Mouse (Mus musculus): ENCODE results near the gene Cmtm8. TPM values are rescaled to one million over a fixed set of nuclear protein-coding genes. Genes with fewer than 3 reads are reported as not detected.

Cmtm8 gene
- 21.7 and 32.1 TPM in 2 replicates for polyA plus RNA-seq (2016; fragmentation: Nextera tagmentation; extraction: Ambion mirVana)

- Histone ChIP-seq H3K27ac (replicated peaks) (peak within 1 kb of the TSS; percentile 84), H3K36me3 (no peaks in the 10 kb centered on the region), H3K27me3 (ENCODE audit: low read depth, poor library complexity, severe bottlenecking) (peaks cover 46% of the 10 kb centered on the region), H3K4me1 (peaks cover 25% of the 10 kb centered on the region), H3K4me3 (peak within 1 kb of the TSS; percentile 76), H3K9me3 (replicated peaks) (no peaks in the 10 kb centered on the region)
- WGBS, result under 1% methylated on average over 34 of the region's 43 CpGs
- DNase-seq (ENCODE audit: low spot score), result peak; percentile 76
Observed at GRCm38 (mm10) chr9:114844017-114844662, at the start of gene Cmtm8. Gene Cmtm8, minus strand, starts transcription at chr9:114844156.

- Histone ChIP-seq H3K4me1 (0 out of 2 replicates have a peak, but pooled peaks cover 2% of the 10 kb centered on the region), H3K27me3 (ENCODE audit: low read depth, poor library complexity, severe bottlenecking) (no peaks in the 10 kb centered on the region), H3K27ac (replicated peaks) (no peak overlapping the region), H3K4me3 (no peak overlapping the region), H3K9me3 (replicated peaks) (peaks cover 3% of the 10 kb centered on the region; the same call in 1 of the 2 replicates), H3K36me3 (no peaks in the 10 kb centered on the region)
- WGBS, result 87% methylated on average over 11 of the region's 11 CpGs
- no peak for DNase-seq (ENCODE audit: low spot score)
Observed at GRCm38 (mm10) chr9:114892974-114893373, 49.0 kb upstream of the Cmtm8 start.

- Histone ChIP-seq H3K9me3 (replicated peaks) (peaks cover 3% of the 10 kb centered on the region; the same call in 1 of the 2 replicates), H3K36me3 (no peaks in the 10 kb centered on the region), H3K4me3 (no peak overlapping the region), H3K4me1 (peaks cover 11% of the 10 kb centered on the region; the same call in 1 of the 2 replicates), H3K27ac (replicated peaks) (no peak overlapping the region), H3K27me3 (ENCODE audit: low read depth, poor library complexity, severe bottlenecking) (no peaks in the 10 kb centered on the region)
- 66% methylated on average over 7 of the region's 7 CpGs for WGBS
- DNase-seq (ENCODE audit: low spot score), result no peak
Observed at GRCm38 (mm10) chr9:114890377-114890776, 46.4 kb upstream of the Cmtm8 start.

GRCm38 (mm10) chr9:114888856-114889407 is 45.0 kb upstream of the Cmtm8 start:
- H3K27me3 ChIP-seq (ENCODE audit: low read depth, poor library complexity, severe bottlenecking), result no peaks in the 10 kb centered on the region
- H3K4me3 ChIP-seq, result no peak overlapping the region
- H3K4me1 ChIP-seq, result peaks cover 11% of the 10 kb centered on the region; the same call in 1 of the 2 replicates
- no peak overlapping the region for H3K27ac ChIP-seq (replicated peaks)
- H3K36me3 ChIP-seq, result no peaks in the 10 kb centered on the region
- 84% methylated on average over 5 of the region's 5 CpGs for WGBS
- H3K9me3 ChIP-seq (replicated peaks), result no peaks in the 10 kb centered on the region; the same call in 1 of the 2 replicates
- DNase-seq (ENCODE audit: low spot score), result no peak

GRCm38 (mm10) chr9:114887699-114888098 is 43.7 kb upstream of the Cmtm8 start:
- DNase-seq (ENCODE audit: low spot score), result peak; percentile 27
- Histone ChIP-seq H3K9me3 (replicated peaks) (no peaks in the 10 kb centered on the region; the same call in 1 of the 2 replicates), H3K4me3 (no peak overlapping the region), H3K36me3 (no peaks in the 10 kb centered on the region), H3K27ac (replicated peaks) (no peak overlapping the region), H3K27me3 (ENCODE audit: low read depth, poor library complexity, severe bottlenecking) (no peaks in the 10 kb centered on the region), H3K4me1 (peaks cover 11% of the 10 kb centered on the region; the same call in 1 of the 2 replicates)
- 87% methylated on average over 3 of the region's 3 CpGs for WGBS

GRCm38 (mm10) chr9:114885991-114886662 is 42.2 kb upstream of the Cmtm8 start:
- no peaks in the 10 kb centered on the region for H3K36me3 ChIP-seq
- no peak overlapping the region for H3K27ac ChIP-seq (replicated peaks)
- peaks cover 11% of the 10 kb centered on the region; the same call in 1 of the 2 replicates for H3K4me1 ChIP-seq
- WGBS, result 28% methylated on average over 8 of the region's 8 CpGs
- no peak for DNase-seq (ENCODE audit: low spot score)
- H3K27me3 ChIP-seq (ENCODE audit: low read depth, poor library complexity, severe bottlenecking), result no peaks in the 10 kb centered on the region
- no peak overlapping the region for H3K4me3 ChIP-seq
- no peaks in the 10 kb centered on the region; the same call in 1 of the 2 replicates for H3K9me3 ChIP-seq (replicated peaks)

GRCm38 (mm10) chr9:114885564-114885963 is 41.6 kb upstream of the Cmtm8 start:
- Histone ChIP-seq H3K27me3 (ENCODE audit: low read depth, poor library complexity, severe bottlenecking) (no peaks in the 10 kb centered on the region), H3K4me3 (no peak overlapping the region), H3K9me3 (replicated peaks) (no peaks in the 10 kb centered on the region; the same call in 1 of the 2 replicates), H3K36me3 (no peaks in the 10 kb centered on the region), H3K27ac (replicated peaks) (no peak overlapping the region), H3K4me1 (peaks cover 11% of the 10 kb centered on the region; the same call in 1 of the 2 replicates)
- WGBS, result 84% methylated on average over 4 of the region's 4 CpGs
- DNase-seq (ENCODE audit: low spot score), result no peak

GRCm38 (mm10) chr9:114881977-114882376 is 38.0 kb upstream of the Cmtm8 start:
- no peaks in the 10 kb centered on the region for H3K27me3 ChIP-seq (ENCODE audit: low read depth, poor library complexity, severe bottlenecking)
- H3K4me3 ChIP-seq, result no peak overlapping the region
- H3K9me3 ChIP-seq (replicated peaks), result no peaks in the 10 kb centered on the region; the same call in 1 of the 2 replicates
- no peak for DNase-seq (ENCODE audit: low spot score)
- H3K4me1 ChIP-seq, result peaks cover 9% of the 10 kb centered on the region; the same call in 1 of the 2 replicates
- 89% methylated on average over 2 of the region's 2 CpGs for WGBS
- no peaks in the 10 kb centered on the region for H3K36me3 ChIP-seq
- no peak overlapping the region for H3K27ac ChIP-seq (replicated peaks)

GRCm38 (mm10) chr9:114855327-114855726 is 11.4 kb upstream of the Cmtm8 start:
- Histone ChIP-seq H3K9me3 (replicated peaks) (no peaks in the 10 kb centered on the region), H3K4me3 (no peak overlapping the region), H3K36me3 (no peaks in the 10 kb centered on the region), H3K4me1 (no peaks in the 10 kb centered on the region; the same call in 1 of the 2 replicates), H3K27me3 (ENCODE audit: low read depth, poor library complexity, severe bottlenecking) (no peaks in the 10 kb centered on the region), H3K27ac (replicated peaks) (no peak overlapping the region)
- DNase-seq (ENCODE audit: low spot score), result no peak
- WGBS, result 82% methylated on average over 11 of the region's 11 CpGs

- 84% methylated on average over 9 of the region's 9 CpGs for WGBS
- Histone ChIP-seq H3K36me3 (no peaks in the 10 kb centered on the region), H3K4me1 (no peaks in the 10 kb centered on the region; the same call in 1 of the 2 replicates), H3K27ac (replicated peaks) (no peak overlapping the region), H3K4me3 (no peak overlapping the region), H3K9me3 (replicated peaks) (no peaks in the 10 kb centered on the region), H3K27me3 (ENCODE audit: low read depth, poor library complexity, severe bottlenecking) (no peaks in the 10 kb centered on the region)
- DNase-seq (ENCODE audit: low spot score), result no peak
Observed at GRCm38 (mm10) chr9:114854686-114855085, 10.7 kb upstream of the Cmtm8 start.

GRCm38 (mm10) chr9:114853336-114853735 is 9.4 kb upstream of the Cmtm8 start:
- Histone ChIP-seq H3K27me3 (ENCODE audit: low read depth, poor library complexity, severe bottlenecking) (no peaks in the 10 kb centered on the region), H3K9me3 (replicated peaks) (no peaks in the 10 kb centered on the region), H3K36me3 (no peaks in the 10 kb centered on the region), H3K4me1 (no peaks in the 10 kb centered on the region; the same call in 1 of the 2 replicates), H3K4me3 (no peak overlapping the region), H3K27ac (replicated peaks) (no peak overlapping the region)
- WGBS, result 87% methylated on average over 15 of the region's 15 CpGs
- no peak for DNase-seq (ENCODE audit: low spot score)

GRCm38 (mm10) chr9:114851419-114852190 is 7.6 kb upstream of the Cmtm8 start:
- no peaks in the 10 kb centered on the region for H3K9me3 ChIP-seq (replicated peaks)
- no peaks in the 10 kb centered on the region for H3K27me3 ChIP-seq (ENCODE audit: low read depth, poor library complexity, severe bottlenecking)
- H3K27ac ChIP-seq (replicated peaks), result no peak overlapping the region
- H3K36me3 ChIP-seq, result no peaks in the 10 kb centered on the region
- H3K4me3 ChIP-seq, result no peak overlapping the region
- no peaks in the 10 kb centered on the region; the same call in 1 of the 2 replicates for H3K4me1 ChIP-seq
- WGBS, result 78% methylated on average over 8 of the region's 8 CpGs
- DNase-seq (ENCODE audit: low spot score), result no peak
